Mouse (Mus musculus) lung, postnatal 0 days (tissue): ENCODE measurements around the gene 3110040M04Rik. TPM values are rescaled to one million over a fixed set of nuclear protein-coding genes. Genes with fewer than 3 reads are reported as not detected.
"Not testable (repeated sequence)": the region's sequence is repeated elsewhere in the genome, so short reads cannot be mapped to it uniquely, and the experiment has no call there.

ENCODE experiments used
- ATAC-seq: fragments of 200-750 bp; cut with Nextera tagmentation; 2 replicates; pipeline ENCODE4 v1.8.0; 2017; ENCODE audit warnings: moderate library complexity
- DNase-seq: peaks from one replicate; pipeline ENCODE4 v3.0.0-alpha.2; 2016; ENCODE audit warnings: low spot score
- H3K27ac ChIP-seq: fragments of 300-500 bp; sonication (generic); 2 replicates; pipeline ENCODE4 v1.5.1; 2014; ENCODE audit warnings: antibody characterized with exemption, mild to moderate bottlenecking, low read length, mixed read lengths
- H3K27me3 ChIP-seq: fragments of 300-500 bp; sonication (generic); replicated peaks from 2 replicates; pipeline ENCODE4 v1.6.1; 2014; ENCODE audit warnings: low read length, mixed read lengths; ENCODE audit not compliant: insufficient read depth
- H3K36me3 ChIP-seq: fragments of 300-500 bp; sonication (generic); 2 replicates; pipeline ENCODE4 v1.6.1; 2014; ENCODE audit warnings: low read length, mixed read lengths; ENCODE audit not compliant: insufficient read depth
- H3K4me1 ChIP-seq: fragments of 300-500 bp; sonication (generic); 2 replicates; pipeline ENCODE4 v1.6.1; 2014; ENCODE audit warnings: antibody characterized with exemption, low read depth, low read length, mixed read lengths; ENCODE audit not compliant: insufficient read depth
- H3K4me2 ChIP-seq: fragments of 300-500 bp; sonication (generic); replicated peaks from 2 replicates; pipeline ENCODE4 v1.6.1; 2014; ENCODE audit warnings: low read depth, mild to moderate bottlenecking, low read length, moderate library complexity, mixed read lengths
- H3K4me3 ChIP-seq: fragments of 300-500 bp; sonication (generic); 2 replicates; pipeline ENCODE4 v1.5.1; 2014; ENCODE audit warnings: low read depth, low read length
- H3K9ac ChIP-seq: fragments of 300-500 bp; sonication (generic); replicated peaks from 2 replicates; pipeline ENCODE4 v1.6.1; 2014; ENCODE audit warnings: low read depth, mild to moderate bottlenecking
- H3K9me3 ChIP-seq: fragments of 300-500 bp; sonication (generic); 2 replicates; pipeline ENCODE4 v1.6.1; 2016; ENCODE audit warnings: low read length, mixed read lengths
- WGBS: fragments of 180-500 bp; shearing (Covaris S2); extraction: QIAGEN DNeasy Blood & Tissue Kit; methylation state at CpG from one replicate; pipeline ENCODE4 v1.1.7; 2014; 5-methylcytosine and 5-hydroxymethylcytosine counted together
- polyA plus RNA-seq: library from polyadenylated mRNA; unstranded; fragments of >200 nt; fragmentation: Nextera tagmentation; extraction: Ambion mirVana; gene quantifications from 2 replicates; pipeline ENCODE4 v1.2.1, GENCODE M21; 2015

3110040M04Rik gene
- polyA plus RNA-seq, 1 experiment from 2014 or later, result not detected

- not testable (repeated sequence) for H3K4me1 ChIP-seq, H3K27me3 ChIP-seq, H3K36me3 ChIP-seq, H3K4me2 ChIP-seq, H3K4me3 ChIP-seq, H3K9ac ChIP-seq, H3K27ac ChIP-seq, DNase-seq, ATAC-seq, H3K9me3 ChIP-seq
- WGBS, result 70% methylated on average over 4 of the region's 4 CpGs
These were observed 7.9 kb upstream of the 3110040M04Rik start for GRCm38 (mm10) chr1:151195986-151196385.

- H3K27ac ChIP-seq, H3K4me3 ChIP-seq, H3K4me1 ChIP-seq, H3K27me3 ChIP-seq, H3K9ac ChIP-seq, H3K4me2 ChIP-seq, DNase-seq, ATAC-seq, H3K36me3 ChIP-seq, H3K9me3 ChIP-seq: not testable (repeated sequence)
- WGBS, result 80% methylated on average over 3 of the region's 3 CpGs
These were observed 7.2 kb upstream of the 3110040M04Rik start for GRCm38 (mm10) chr1:151196690-151197089.

- H3K4me2 ChIP-seq, H3K27ac ChIP-seq, H3K4me1 ChIP-seq, DNase-seq, ATAC-seq, H3K36me3 ChIP-seq, H3K27me3 ChIP-seq, H3K4me3 ChIP-seq, H3K9me3 ChIP-seq, H3K9ac ChIP-seq: not testable (repeated sequence)
- 92% methylated on average over 2 of the region's 4 CpGs for WGBS
These were observed 5.8 kb upstream of the 3110040M04Rik start, which contains the start of gene Gm47995 for GRCm38 (mm10) chr1:151198120-151198519. Gene Gm47995 (plus strand): TSS chr1:151198448.

- H3K4me2 ChIP-seq, ATAC-seq, H3K4me1 ChIP-seq, DNase-seq, H3K9ac ChIP-seq, H3K27me3 ChIP-seq, H3K27ac ChIP-seq, H3K36me3 ChIP-seq, H3K9me3 ChIP-seq, H3K4me3 ChIP-seq: not testable (repeated sequence)
These were observed 3.3 kb upstream of the 3110040M04Rik start for GRCm38 (mm10) chr1:151200620-151201019.

- H3K9ac ChIP-seq, H3K9me3 ChIP-seq, DNase-seq, H3K4me2 ChIP-seq, H3K27me3 ChIP-seq, H3K36me3 ChIP-seq, H3K4me3 ChIP-seq, ATAC-seq, H3K4me1 ChIP-seq, H3K27ac ChIP-seq: not testable (repeated sequence)
- 65% methylated on average over 3 of the region's 5 CpGs for WGBS
These were observed 1.1 kb upstream of the 3110040M04Rik start for GRCm38 (mm10) chr1:151202771-151203170.

- H3K9ac ChIP-seq, H3K27ac ChIP-seq, ATAC-seq, H3K36me3 ChIP-seq, DNase-seq, H3K4me2 ChIP-seq, H3K4me1 ChIP-seq, H3K27me3 ChIP-seq, H3K4me3 ChIP-seq, H3K9me3 ChIP-seq: not testable (repeated sequence)
- WGBS, result 56% methylated on average over 3 of the region's 5 CpGs
These were observed 4.6 kb downstream of the 3110040M04Rik start for GRCm38 (mm10) chr1:151208493-151208892.

- not testable (repeated sequence) for H3K4me2 ChIP-seq, DNase-seq, H3K27ac ChIP-seq, H3K4me1 ChIP-seq, H3K4me3 ChIP-seq, H3K9me3 ChIP-seq, H3K27me3 ChIP-seq, H3K9ac ChIP-seq, H3K36me3 ChIP-seq, ATAC-seq
These were observed 5.0 kb downstream of the 3110040M04Rik start for GRCm38 (mm10) chr1:151208944-151209343.

GRCm38 (mm10) chr1:151209824-151210355 lies 6.0 kb downstream of the 3110040M04Rik start, which contains the start of gene Gm47996:
Gene Gm47996 (plus strand): TSS chr1:151210131.
- WGBS, result 84% methylated on average over 4 of the region's 8 CpGs
- H3K4me3 ChIP-seq, H3K27ac ChIP-seq: not testable (repeated sequence)

GRCm38 (mm10) chr1:151211666-151212065 lies 7.7 kb downstream of the 3110040M04Rik start:
- not testable (repeated sequence) for H3K36me3 ChIP-seq, H3K4me2 ChIP-seq, H3K4me3 ChIP-seq, H3K9me3 ChIP-seq, H3K4me1 ChIP-seq, DNase-seq, H3K27ac ChIP-seq, ATAC-seq, H3K27me3 ChIP-seq, H3K9ac ChIP-seq
- 80% methylated on average over 5 of the region's 5 CpGs for WGBS

More at GRCm38 (mm10) chr1:151209824-151210355, 6.0 kb downstream of the 3110040M04Rik start, which contains the start of gene Gm47996:
- H3K27me3 ChIP-seq, H3K36me3 ChIP-seq, DNase-seq, H3K4me1 ChIP-seq, H3K9me3 ChIP-seq, H3K4me2 ChIP-seq, H3K9ac ChIP-seq, ATAC-seq: not testable (repeated sequence)
